Mouse (Mus musculus): ENCODE data around the gene Urb2.

DNA sequence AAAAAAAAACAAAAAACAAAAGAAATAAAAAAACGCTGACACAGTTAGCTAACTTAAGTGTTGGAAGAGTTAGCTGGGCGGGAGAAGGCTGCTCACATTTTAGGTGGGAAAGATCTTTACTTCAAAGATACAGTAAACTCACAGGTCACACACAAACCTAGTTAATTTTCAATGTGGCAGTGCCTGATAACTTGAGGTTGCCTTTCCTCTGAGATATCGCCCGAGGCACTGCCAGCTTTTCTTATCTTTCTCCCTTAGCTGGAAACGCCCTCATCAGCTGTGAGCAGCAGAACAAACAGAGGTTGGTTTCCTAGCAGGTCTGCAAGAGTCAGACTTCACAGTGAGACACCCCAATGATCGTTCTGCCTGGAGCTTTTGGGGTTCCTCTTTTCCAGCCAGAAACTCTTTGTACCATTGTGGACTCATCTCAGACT, 32.7 kb upstream of the Urb2 start:
- no peak for TF ChIP-seq CTCF (IDR thresholded peaks at IDR 0.05; ENCODE audit: borderline replicate concordance, insufficient read depth, low read length)
- TF ChIP-seq POLR2A (IDR thresholded peaks at IDR 0.05; ENCODE audit: low read depth, low read length): no peak

Measured in embryonic fibroblast, embryonic 13.5 days (primary cell).